Mouse (Mus musculus) spleen, postnatal 0 days (tissue): ENCODE results near the gene Dcaf5. TPM values are rescaled to one million over a fixed set of nuclear protein-coding genes. Genes with fewer than 3 reads are reported as not detected.

ENCODE experiments used
- polyA plus RNA-seq: library from polyadenylated mRNA; unstranded; fragments of >200 nt; fragmentation: Nextera tagmentation; extraction: Ambion mirVana; gene quantifications from 2 replicates; pipeline ENCODE4 v1.2.1, GENCODE M21; 2015

Dcaf5 gene
- 3.9 and 5.2 TPM in 2 replicates for polyA plus RNA-seq

DNA sequence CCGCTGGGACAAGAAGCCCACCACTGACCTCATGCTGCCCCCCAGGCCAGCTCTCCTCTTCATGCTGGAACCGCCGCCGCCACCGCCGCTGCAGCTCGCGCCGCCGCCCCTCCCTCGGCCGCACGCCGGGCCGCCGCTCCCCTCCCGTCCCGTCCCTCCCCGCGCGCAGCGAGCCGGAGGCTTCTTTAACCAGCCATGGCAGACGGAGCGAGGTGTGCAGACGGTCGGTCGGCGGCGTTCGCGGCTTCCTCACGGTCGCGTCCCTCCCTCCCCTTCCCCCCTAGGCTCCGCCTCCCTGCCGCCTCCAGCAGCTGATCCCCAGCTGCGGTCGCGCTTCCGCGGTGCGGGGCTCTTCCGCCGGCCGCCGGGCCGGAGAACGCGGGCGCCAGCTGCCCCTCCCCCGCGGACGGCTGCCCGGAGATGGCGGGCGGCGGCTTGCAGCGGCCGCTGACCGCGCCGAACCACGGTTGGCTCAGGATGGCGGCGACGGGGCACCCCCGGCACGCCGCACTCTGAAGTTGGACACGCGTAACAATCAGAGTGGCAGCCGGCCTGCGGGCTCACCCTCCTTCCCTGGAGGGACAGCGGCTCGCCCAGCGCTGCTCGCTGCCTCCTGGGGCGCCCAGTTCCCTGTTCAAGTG, at the start of gene Dcaf5:
Gene Dcaf5 (minus strand): TSS at position 266 of the 641 bp plus-strand sequence.

DNA sequence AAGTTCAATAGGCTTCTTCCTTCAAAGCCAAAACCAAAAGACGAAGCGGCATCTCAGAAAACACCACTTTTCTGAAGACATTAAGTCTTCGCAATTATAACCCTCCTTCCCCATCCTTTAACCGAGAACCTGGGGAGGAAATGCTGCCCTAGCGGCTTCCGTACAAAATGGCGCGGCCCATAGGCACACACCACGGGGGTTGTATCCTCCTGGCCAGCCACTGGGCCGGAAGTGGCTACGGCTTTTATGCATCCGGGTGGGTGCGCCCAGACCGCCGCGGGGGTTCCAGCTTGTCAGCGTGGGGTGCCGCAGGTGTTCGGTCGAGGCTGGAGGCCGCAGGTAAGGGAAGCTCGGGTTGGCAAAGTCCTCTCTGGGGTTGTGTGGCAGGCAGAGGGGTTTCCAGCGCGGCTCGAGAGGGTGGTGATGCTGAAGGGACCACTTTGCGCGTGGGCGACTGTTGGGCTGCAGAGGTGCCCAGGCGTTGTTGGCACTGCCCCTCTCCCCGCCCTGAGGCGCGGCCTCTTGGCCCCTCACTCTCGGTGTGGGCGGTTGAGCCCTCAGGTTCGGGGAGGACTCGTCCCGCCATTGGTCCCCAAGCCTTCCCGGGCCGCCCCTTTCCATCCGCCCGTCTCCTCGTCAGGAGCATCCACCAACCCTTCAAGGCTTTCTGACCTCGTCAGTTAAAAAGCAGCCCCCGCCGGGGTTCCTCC, 26.7 kb upstream of the Dcaf5 start, which contains the start of gene Exd2:
Gene Exd2 (plus strand): TSS at position 154 of the 710 bp plus-strand sequence.

Other genes with a start within 250 kb of the Dcaf5 start
- gene Actn1, start 176.2 kb downstream of the Dcaf5 start, polyA plus RNA-seq, result 17.7 and 21.9 TPM in 2 replicates
- gene Exd2, start 26.5 kb upstream of the Dcaf5 start, polyA plus RNA-seq, result 5.5 and 6.7 TPM in 2 replicates
- gene Galnt16, start 81.7 kb upstream of the Dcaf5 start, polyA plus RNA-seq, result 2.3 and 3.3 TPM in 2 replicates
- gene Slc39a9, start 207.3 kb upstream of the Dcaf5 start, polyA plus RNA-seq, result 8.2 and 8.7 TPM in 2 replicates
- 214 and 218 TPM in 2 replicates for gene Erh, start 207.7 kb upstream of the Dcaf5 start, polyA plus RNA-seq